Comparison of ENCODE assay signal across 26 mouse cellular contexts in the genomic region with DNA sequence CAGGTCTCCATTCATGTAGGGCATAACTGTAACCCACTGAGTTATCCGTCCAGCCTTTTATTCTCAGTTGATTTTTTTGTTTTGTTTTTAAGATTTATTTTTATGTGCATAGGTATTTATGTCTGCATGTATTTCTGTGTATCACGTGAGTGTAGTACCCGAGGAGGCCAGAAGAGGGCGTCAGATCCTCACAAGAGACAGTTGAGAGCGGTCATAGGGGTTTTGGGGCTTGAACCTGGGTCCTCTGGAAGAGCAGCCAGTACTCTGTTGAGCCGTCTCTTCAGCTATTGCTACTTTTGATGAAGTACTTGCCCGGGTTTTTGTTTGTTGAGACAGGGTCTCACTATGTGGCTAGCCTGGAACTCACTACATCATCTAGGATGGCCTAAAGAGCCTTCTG. TPM values are rescaled to one million over a fixed set of nuclear protein-coding genes. Genes with fewer than 3 reads are reported as not detected.
A peak's percentile ranks its signal among the peaks of the same experiment; 100 is the strongest.
DNase-seq lines count a peak whose midpoint lies in the region; ATAC-seq and TF ChIP-seq lines count a peak whose summit lies in the region.
"Had no signal": no experiment of that assay in that cellular context is flagged by ENCODE, and none has a peak within 500 bp of the region (broad histone marks: within the 10 kb centered on the region; RNA-seq: fewer than 3 reads in every experiment).

No protein-coding gene starts in this region.

- in situ Hi-C loops in Patski (cut with MboI; ENCODE audit: low pct_unique_long_range_greater_than_20kb), result no loop called here

- POLR2A ChIA-PET in Patski (lab: Charles Lee), result no interaction called here

- CTCF ChIA-PET in Patski (lab: Charles Lee), result interaction anchor here (1.0 to 1.2 kb wide), 2 partner anchors 10 to 22 kb away, joined by 4 read pairs; no protein-coding TSS in a partner anchor

- no peak for TF ChIP-seq EP300 in stomach, postnatal 0 days (optimal IDR thresholded peaks at IDR 0.05)

- ATAC-seq in hindbrain, postnatal 0 days, result no peak
- no peak for ATAC-seq in hindbrain, embryonic 12.5 days (ENCODE audit: low FRiP score)
- ATAC-seq in Patski, result no peak
- no peak for ATAC-seq in stomach, postnatal 0 days (ENCODE audit: low FRiP score, low TSS enrichment)
- ATAC-seq: midbrain, embryonic 13.5 days had no signal

- no peaks in the 10 kb centered on the region for H3K36me3 ChIP-seq in hindbrain, postnatal 0 days (ENCODE audit: insufficient read depth, low read length)
- no peaks in the 10 kb centered on the region for H3K36me3 ChIP-seq in hindbrain, embryonic 12.5 days
- no peaks in the 10 kb centered on the region for H3K36me3 ChIP-seq in testis, adult 2 months (ENCODE audit: control insufficient read depth, insufficient read depth, low read length)
- H3K36me3 ChIP-seq in stomach, postnatal 0 days (ENCODE audit: control insufficient read depth, insufficient read depth, low read length), result no peaks in the 10 kb centered on the region
- H3K36me3 ChIP-seq: forebrain, embryonic 10.5 days; heart, embryonic 15.5 days; hindbrain, embryonic 13.5 days; limb, embryonic 10.5 days; liver, embryonic 15.5 days; midbrain, embryonic 13.5 days; neural tube, embryonic 12.5 days had no signal

- no peak overlapping the region for H3K4me3 ChIP-seq in hindbrain, postnatal 0 days (ENCODE audit: low read length)
- no peak overlapping the region for H3K4me3 ChIP-seq in hindbrain, embryonic 12.5 days
- no peak overlapping the region for H3K4me3 ChIP-seq in testis, adult 2 months (ENCODE audit: control insufficient read depth, low read depth, low read length)
- no peak overlapping the region for H3K4me3 ChIP-seq in stomach, postnatal 0 days (ENCODE audit: low read depth, low read length)
- H3K4me3 ChIP-seq: forebrain, embryonic 10.5 days; heart, embryonic 15.5 days; hindbrain, embryonic 13.5 days; limb, embryonic 10.5 days; liver, embryonic 15.5 days; midbrain, embryonic 13.5 days; neural tube, embryonic 12.5 days had no signal

- no peaks in the 10 kb centered on the region for H3K27me3 ChIP-seq in hindbrain, postnatal 0 days (ENCODE audit: insufficient read depth, low read length)
- H3K27me3 ChIP-seq in hindbrain, embryonic 12.5 days, result no peaks in the 10 kb centered on the region
- H3K27me3 ChIP-seq in testis, adult 2 months (ENCODE audit: control insufficient read depth, insufficient read depth, low read length), result no peaks in the 10 kb centered on the region
- H3K27me3 ChIP-seq in Patski, result no peaks in the 10 kb centered on the region
- H3K27me3 ChIP-seq in stomach, postnatal 0 days (ENCODE audit: control insufficient read depth, insufficient read depth, low read length), result no peaks in the 10 kb centered on the region
- H3K27me3 ChIP-seq: heart, embryonic 15.5 days; hindbrain, embryonic 13.5 days; liver, embryonic 15.5 days; midbrain, embryonic 13.5 days; neural tube, embryonic 12.5 days had no signal

- H3K9me3 ChIP-seq in hindbrain, postnatal 0 days (ENCODE audit: low read length), result no peaks in the 10 kb centered on the region
- no peaks in the 10 kb centered on the region for H3K9me3 ChIP-seq in hindbrain, embryonic 12.5 days (replicated peaks)
- H3K9me3 ChIP-seq in stomach, postnatal 0 days (ENCODE audit: control insufficient read depth, low read length), result no peaks in the 10 kb centered on the region
- H3K9me3 ChIP-seq: forebrain, embryonic 10.5 days; heart, embryonic 15.5 days; hindbrain, embryonic 13.5 days; limb, embryonic 10.5 days; liver, embryonic 15.5 days; midbrain, embryonic 13.5 days; neural tube, embryonic 12.5 days had no signal

- TF ChIP-seq POLR2A in testis, adult 2 months (IDR thresholded peaks at IDR 0.05; ENCODE audit: control insufficient read depth, low read depth, low read length), result no peak

- H3K9ac ChIP-seq in hindbrain, postnatal 0 days (replicated peaks; ENCODE audit: low read length), result no peak overlapping the region
- no peak overlapping the region for H3K9ac ChIP-seq in hindbrain, embryonic 12.5 days
- H3K9ac ChIP-seq in stomach, postnatal 0 days (ENCODE audit: low read length), result no peak overlapping the region
- H3K9ac ChIP-seq: heart, embryonic 15.5 days; hindbrain, embryonic 13.5 days; liver, embryonic 15.5 days; midbrain, embryonic 13.5 days; neural tube, embryonic 12.5 days had no signal

- no peak overlapping the region for H3K27ac ChIP-seq in hindbrain, postnatal 0 days
- H3K27ac ChIP-seq in hindbrain, embryonic 12.5 days, result no peak overlapping the region
- no peak overlapping the region for H3K27ac ChIP-seq in testis, adult 2 months (ENCODE audit: control insufficient read depth, insufficient read depth, low read depth, low read length)
- H3K27ac ChIP-seq in stomach, postnatal 0 days (replicated peaks), result no peak overlapping the region
- H3K27ac ChIP-seq: forebrain, embryonic 10.5 days; heart, embryonic 15.5 days; hindbrain, embryonic 13.5 days; liver, embryonic 15.5 days; macrophage; midbrain, embryonic 13.5 days; neural tube, embryonic 12.5 days had no signal

- no peak overlapping the region for H3K4me2 ChIP-seq in hindbrain, postnatal 0 days (ENCODE audit: low read depth, low read length)
- H3K4me2 ChIP-seq in hindbrain, embryonic 12.5 days (replicated peaks), result no peak overlapping the region
- no peak overlapping the region for H3K4me2 ChIP-seq in stomach, postnatal 0 days (replicated peaks; ENCODE audit: low read depth)
- H3K4me2 ChIP-seq: heart, embryonic 15.5 days; hindbrain, embryonic 13.5 days; liver, embryonic 15.5 days; midbrain, embryonic 13.5 days; neural tube, embryonic 12.5 days had no signal

- no peak for DNase-seq in hindbrain, postnatal 0 days (ENCODE audit: low spot score)
- DNase-seq in testis, postnatal 10 days (ENCODE audit: low spot score), result no peak
- DNase-seq in Patski (ENCODE audit: low read depth, low spot score), result no peak
- DNase-seq in stomach, postnatal 0 days (ENCODE audit: low spot score), result no peak
- DNase-seq in adrenal gland, adult 18-20 months (ENCODE audit: low spot score in 2 of 2), result no peak
- DNase-seq in lung, postnatal 10 days, result no peak
- DNase-seq: cerebellum, adult 18-20 months; kidney, adult 18-20 months; kidney, postnatal 4 days; layer of hippocampus, postnatal 36 days; right cerebral cortex, postnatal 25 days had no signal

- no peaks in the 10 kb centered on the region for H3K4me1 ChIP-seq in hindbrain, postnatal 0 days (ENCODE audit: insufficient read depth, low read length)
- H3K4me1 ChIP-seq in hindbrain, embryonic 12.5 days, result no peaks in the 10 kb centered on the region; the same call in 1 of the 2 replicates
- H3K4me1 ChIP-seq in testis, adult 2 months (ENCODE audit: control insufficient read depth, insufficient read depth, low read length), result peaks cover 5% of the 10 kb centered on the region; the same call in 1 of the 2 replicates
- no peaks in the 10 kb centered on the region; the same call in 1 of the 2 replicates for H3K4me1 ChIP-seq in stomach, postnatal 0 days (replicated peaks; ENCODE audit: control insufficient read depth, insufficient read depth)
- H3K4me1 ChIP-seq: heart, embryonic 15.5 days; hindbrain, embryonic 13.5 days; midbrain, embryonic 13.5 days; neural tube, embryonic 12.5 days had no signal

- peak; percentile 37; the same call in 1 of the 2 replicates for TF ChIP-seq CTCF in hindbrain, postnatal 0 days (IDR thresholded peaks at IDR 0.05; ENCODE audit: low read depth)
- peak; percentile 50; the same call in 1 of the 2 replicates for TF ChIP-seq CTCF in testis, adult 2 months (IDR thresholded peaks at IDR 0.05; ENCODE audit: control insufficient read depth, insufficient read depth, insufficient replicate concordance, low read depth, low read length)
- peak; percentile 52 for TF ChIP-seq CTCF in Patski (IDR thresholded peaks at IDR 0.05)
- peak; percentile 49 for TF ChIP-seq CTCF in stomach, postnatal 0 days (IDR thresholded peaks at IDR 0.05; ENCODE audit: low read depth)

- 71% methylated on average over 7 of the region's 7 CpGs for WGBS in hindbrain, postnatal 0 days
- 74% methylated on average over 7 of the region's 7 CpGs for WGBS in hindbrain, embryonic 12.5 days
- 80% methylated on average over 7 of the region's 7 CpGs for WGBS in stomach, postnatal 0 days

RNA-seq across cellular contexts. Expression of gene Nmur1, which starts 30.1 kb away (rescaled TPM):
- total RNA-seq in hindbrain, postnatal 0 days (2014; rRNA removed), result 0.16 TPM in 1 of 2 replicates, not detected in the other
- polyA plus RNA-seq in hindbrain, postnatal 0 days (2015; fragmentation: Nextera tagmentation; extraction: Ambion mirVana), result 0.16 and 0.24 TPM in 2 replicates
- 0.23 TPM in 1 of 2 replicates, not detected in the other for polyA plus RNA-seq in hindbrain, embryonic 12.5 days (2016; fragmentation: Nextera tagmentation; extraction: Ambion mirVana)
- 11.7 and 23.8 TPM in 2 replicates for polyA plus RNA-seq in testis, adult 2 months (2012; rRNA removed)
- not detected for polyA plus RNA-seq in Patski (2021)
- 0.52 and 0.56 TPM in 2 replicates for polyA plus RNA-seq in stomach, postnatal 0 days (2015; fragmentation: Nextera tagmentation; extraction: Ambion mirVana)
- total RNA-seq in adrenal gland, adult 18-20 months (2021), result not detected
- total RNA-seq: adrenal gland, postnatal 4 days; granulocyte monocyte progenitor cell, adult 5-6 weeks; layer of hippocampus, postnatal 36 days had no signal
- polyA plus RNA-seq: embryonic facial prominence, embryonic 14.5 days; heart, embryonic 15.5 days; hindbrain, embryonic 13.5 days; liver, embryonic 15.5 days; macrophage; midbrain, embryonic 13.5 days; thymus, postnatal 0 days had no signal

RNA-seq across cellular contexts. Expression of gene Tex44, which starts 30.2 kb away (rescaled TPM):
- total RNA-seq in hindbrain, postnatal 0 days (2014; rRNA removed), result not detected in 2 replicates
- polyA plus RNA-seq in hindbrain, postnatal 0 days (2015; fragmentation: Nextera tagmentation; extraction: Ambion mirVana), result not detected in 2 replicates
- polyA plus RNA-seq in hindbrain, embryonic 12.5 days (2016; fragmentation: Nextera tagmentation; extraction: Ambion mirVana), result not detected in 2 replicates
- polyA plus RNA-seq in testis, adult 2 months (2012; rRNA removed), result 140 and 142 TPM in 2 replicates
- not detected for polyA plus RNA-seq in Patski (2021)
- not detected in 2 replicates for polyA plus RNA-seq in stomach, postnatal 0 days (2015; fragmentation: Nextera tagmentation; extraction: Ambion mirVana)
- total RNA-seq in adrenal gland, adult 18-20 months (2021), result not detected
- total RNA-seq: adrenal gland, postnatal 4 days; granulocyte monocyte progenitor cell, adult 5-6 weeks; layer of hippocampus, postnatal 36 days had no signal
- polyA plus RNA-seq: cortical plate, adult 2 months; embryonic facial prominence, embryonic 14.5 days; forebrain, embryonic 10.5 days; heart, embryonic 15.5 days; hindbrain, embryonic 13.5 days; limb, embryonic 10.5 days; liver, embryonic 15.5 days; macrophage; midbrain, embryonic 13.5 days; neural tube, embryonic 12.5 days had no signal

RNA-seq across cellular contexts. Expression of gene Ncl, which starts 36.7 kb away (rescaled TPM):
- total RNA-seq in hindbrain, postnatal 0 days (2014; rRNA removed), result 15.1 and 17.2 TPM in 2 replicates
- 203 and 213 TPM in 2 replicates for polyA plus RNA-seq in hindbrain, postnatal 0 days (2015; fragmentation: Nextera tagmentation; extraction: Ambion mirVana)
- polyA plus RNA-seq in hindbrain, embryonic 12.5 days (2016; fragmentation: Nextera tagmentation; extraction: Ambion mirVana), result 345 and 366 TPM in 2 replicates
- 5.1 and 5.7 TPM in 2 replicates for polyA plus RNA-seq in testis, adult 2 months (2012; rRNA removed)
- polyA plus RNA-seq in Patski (2021), result 419 TPM
- 198 and 202 TPM in 2 replicates for polyA plus RNA-seq in stomach, postnatal 0 days (2015; fragmentation: Nextera tagmentation; extraction: Ambion mirVana)
- 100 to 1,000 TPM; 158 to 212 TPM for total RNA-seq in adrenal gland, adult 18-20 months (2021)

Comparison
In these comparisons a context has a peak if more than half of its experiments do, and no peak if none do; other contexts are left out.
1. RNA of gene Tex44, which starts 30.2 kb away (polyA plus RNA-seq): 140 to 142 TPM in testis, adult 2 months; not detected in Patski (single experiment), not detected in hindbrain, postnatal 0 days, not detected in hindbrain, embryonic 12.5 days and not detected in stomach, postnatal 0 days; every median in the first group is over 100 times any median in the second.
2. RNA of gene Ncl, which starts 36.7 kb away (polyA plus RNA-seq): 419 TPM in Patski (single experiment), 345 to 366 TPM in hindbrain, embryonic 12.5 days, 203 to 213 TPM in hindbrain, postnatal 0 days and 198 to 202 TPM in stomach, postnatal 0 days; 5.1 to 5.7 TPM in testis, adult 2 months; every median in the first group is over 10 times any median in the second.
3. Peak in every context shown above with its lines, with median percentiles within 50 percentile points of each other: CTCF ChIP-seq.